Mouse (Mus musculus): ENCODE data around the gene Itga5. TPM values are rescaled to one million over a fixed set of nuclear protein-coding genes. Genes with fewer than 3 reads are reported as not detected.

Itga5 gene
- polyA plus RNA-seq, 1 experiment from 2014 or later = 111 TPM

GRCm38 (mm10) chr15:103322396-103322795, 44.2 kb downstream of the Itga5 start:
- H3K9ac ChIP-seq = peak overlapping the region; percentile 81
- ATAC-seq (ENCODE audit: insufficient number of reproducible peaks, low FRiP score) = no peak
- peak overlapping the region; percentile 73 for H3K4me3 ChIP-seq
- H3K27me3 ChIP-seq (replicated peaks) = no peaks in the 10 kb centered on the region
- peaks cover 47% of the 10 kb centered on the region for H3K4me1 ChIP-seq (replicated peaks)
- H3K9me3 ChIP-seq (replicated peaks) = no peaks in the 10 kb centered on the region
- H3K27ac ChIP-seq (ENCODE audit: poor library complexity, severe bottlenecking) = no peak overlapping the region
- H3K36me3 ChIP-seq = peaks cover 9% of the 10 kb centered on the region; the same call in 1 of the 2 replicates
- peak overlapping the region; percentile 87 for H3K4me2 ChIP-seq
- 60% methylated on average over 4 of the region's 4 CpGs for WGBS

- no peak for ATAC-seq (ENCODE audit: insufficient number of reproducible peaks, low FRiP score)
- Histone ChIP-seq H3K4me1 (replicated peaks) (peaks cover 55% of the 10 kb centered on the region), H3K4me3 (no peak overlapping the region), H3K4me2 (0 out of 2 replicates have a peak overlapping the region, but pooled peaks have one; percentile 8), H3K27ac (ENCODE audit: poor library complexity, severe bottlenecking) (no peak overlapping the region), H3K9ac (0 out of 2 replicates have a peak overlapping the region, but pooled peaks have one; percentile 17), H3K27me3 (replicated peaks) (no peaks in the 10 kb centered on the region), H3K9me3 (replicated peaks) (no peaks in the 10 kb centered on the region), H3K36me3 (peaks cover 22% of the 10 kb centered on the region)
- WGBS = 34% methylated on average over 1 of the region's 1 CpGs
These were observed 45.5 kb downstream of the Itga5 start for GRCm38 (mm10) chr15:103321076-103321475.

GRCm38 (mm10) chr15:103318201-103318816, 48.3 kb downstream of the Itga5 start:
- Histone ChIP-seq H3K4me1 (replicated peaks) (peaks cover 74% of the 10 kb centered on the region), H3K27ac (ENCODE audit: poor library complexity, severe bottlenecking) (peak overlapping the region; percentile 21; the same call in 1 of the 2 replicates)
- 55% methylated on average over 3 of the region's 3 CpGs for WGBS

GRCm38 (mm10) chr15:103317731-103318130, 48.8 kb downstream of the Itga5 start:
- ATAC-seq (ENCODE audit: insufficient number of reproducible peaks, low FRiP score) = no peak
- peaks cover 74% of the 10 kb centered on the region for H3K4me1 ChIP-seq (replicated peaks)
- H3K27ac ChIP-seq (ENCODE audit: poor library complexity, severe bottlenecking) = peak overlapping the region; percentile 21

More at GRCm38 (mm10) chr15:103318201-103318816, 48.3 kb downstream of the Itga5 start:
- 0 out of 2 replicates have a peak overlapping the region, but pooled peaks have one; percentile 9 for H3K9ac ChIP-seq
- no peak overlapping the region for H3K4me2 ChIP-seq
- no peaks in the 10 kb centered on the region for H3K27me3 ChIP-seq (replicated peaks)
- H3K4me3 ChIP-seq = no peak overlapping the region
- no peak for ATAC-seq (ENCODE audit: insufficient number of reproducible peaks, low FRiP score)
- no peaks in the 10 kb centered on the region for H3K9me3 ChIP-seq (replicated peaks)
- peaks cover 26% of the 10 kb centered on the region for H3K36me3 ChIP-seq

GRCm38 (mm10) chr15:103317120-103317519, 49.4 kb downstream of the Itga5 start:
- H3K4me3 ChIP-seq = no peak overlapping the region
- peaks cover 68% of the 10 kb centered on the region for H3K4me1 ChIP-seq (replicated peaks)
- 0 out of 2 replicates have a peak overlapping the region, but pooled peaks have one; percentile 21 for H3K27ac ChIP-seq (ENCODE audit: poor library complexity, severe bottlenecking)
- no peak overlapping the region for H3K9ac ChIP-seq
- H3K36me3 ChIP-seq = peaks cover 26% of the 10 kb centered on the region
- H3K9me3 ChIP-seq (replicated peaks) = no peaks in the 10 kb centered on the region
- no peak overlapping the region for H3K4me2 ChIP-seq
- ATAC-seq (ENCODE audit: insufficient number of reproducible peaks, low FRiP score) = no peak
- H3K27me3 ChIP-seq (replicated peaks) = no peaks in the 10 kb centered on the region

More at GRCm38 (mm10) chr15:103317731-103318130, 48.8 kb downstream of the Itga5 start:
- Histone ChIP-seq H3K9me3 (replicated peaks) (no peaks in the 10 kb centered on the region), H3K9ac (0 out of 2 replicates have a peak overlapping the region, but pooled peaks have one; percentile 9), H3K4me2 (no peak overlapping the region), H3K27me3 (replicated peaks) (no peaks in the 10 kb centered on the region), H3K36me3 (peaks cover 26% of the 10 kb centered on the region), H3K4me3 (no peak overlapping the region)
- WGBS = 77% methylated on average over 8 of the region's 8 CpGs

- Histone ChIP-seq H3K4me3 (no peak overlapping the region), H3K36me3 (peaks cover 26% of the 10 kb centered on the region), H3K9ac (no peak overlapping the region), H3K9me3 (replicated peaks) (no peaks in the 10 kb centered on the region), H3K27ac (ENCODE audit: poor library complexity, severe bottlenecking) (no peak overlapping the region), H3K4me2 (no peak overlapping the region), H3K27me3 (replicated peaks) (no peaks in the 10 kb centered on the region), H3K4me1 (replicated peaks) (peaks cover 59% of the 10 kb centered on the region)
- no peak for ATAC-seq (ENCODE audit: insufficient number of reproducible peaks, low FRiP score)
- WGBS = 80% methylated on average over 10 of the region's 10 CpGs
These were observed 50.4 kb downstream of the Itga5 start for GRCm38 (mm10) chr15:103315979-103316776.

GRCm38 (mm10) chr15:103315011-103315502, 51.5 kb downstream of the Itga5 start:
- Histone ChIP-seq H3K9me3 (replicated peaks) (no peaks in the 10 kb centered on the region), H3K4me1 (replicated peaks) (peaks cover 52% of the 10 kb centered on the region), H3K4me3 (peak overlapping the region; percentile 42), H3K36me3 (peaks cover 26% of the 10 kb centered on the region), H3K4me2 (peak overlapping the region; percentile 88), H3K27me3 (replicated peaks) (no peaks in the 10 kb centered on the region), H3K9ac (peak overlapping the region; percentile 61), H3K27ac (ENCODE audit: poor library complexity, severe bottlenecking) (no peak overlapping the region; the same call in 1 of the 2 replicates)
- peak; percentile 58 for ATAC-seq (ENCODE audit: insufficient number of reproducible peaks, low FRiP score)
- WGBS = 7% methylated on average over 18 of the region's 18 CpGs

GRCm38 (mm10) chr15:103314181-103314580, 52.4 kb downstream of the Itga5 start:
- no peak overlapping the region for H3K27ac ChIP-seq (ENCODE audit: poor library complexity, severe bottlenecking)
- peak overlapping the region; percentile 61 for H3K9ac ChIP-seq
- peak overlapping the region; percentile 42 for H3K4me3 ChIP-seq
- peak; percentile 4; the same call in 1 of the 2 replicates for ATAC-seq (ENCODE audit: insufficient number of reproducible peaks, low FRiP score)
- H3K9me3 ChIP-seq (replicated peaks) = no peaks in the 10 kb centered on the region
- H3K27me3 ChIP-seq (replicated peaks) = peaks cover 4% of the 10 kb centered on the region
- peak overlapping the region; percentile 88 for H3K4me2 ChIP-seq
- H3K4me1 ChIP-seq (replicated peaks) = peaks cover 52% of the 10 kb centered on the region
- peaks cover 25% of the 10 kb centered on the region for H3K36me3 ChIP-seq
- 33% methylated on average over 22 of the region's 22 CpGs for WGBS

GRCm38 (mm10) chr15:103313495-103314095, 53.0 kb downstream of the Itga5 start:
- Histone ChIP-seq H3K27ac (ENCODE audit: poor library complexity, severe bottlenecking) (no peak overlapping the region), H3K27me3 (replicated peaks) (peaks cover 9% of the 10 kb centered on the region), H3K4me3 (peak overlapping the region; percentile 42; the same call in 1 of the 2 replicates), H3K9ac (peak overlapping the region; percentile 61), H3K36me3 (peaks cover 23% of the 10 kb centered on the region), H3K4me1 (replicated peaks) (peaks cover 54% of the 10 kb centered on the region), H3K9me3 (replicated peaks) (no peaks in the 10 kb centered on the region), H3K4me2 (peak overlapping the region; percentile 88)
- no peak for ATAC-seq (ENCODE audit: insufficient number of reproducible peaks, low FRiP score)
- WGBS = 17% methylated on average over 18 of the region's 18 CpGs

- 51% methylated on average over 6 of the region's 6 CpGs for WGBS
- Histone ChIP-seq H3K27ac (ENCODE audit: poor library complexity, severe bottlenecking) (no peak within 1 kb of the TSS), H3K9me3 (replicated peaks) (no peaks in the 10 kb centered on the region), H3K4me1 (replicated peaks) (peaks cover 45% of the 10 kb centered on the region), H3K4me2 (no peak within 1 kb of the TSS), H3K4me3 (no peak within 1 kb of the TSS), H3K9ac (no peak within 1 kb of the TSS), H3K27me3 (replicated peaks) (peaks cover 9% of the 10 kb centered on the region), H3K36me3 (no peaks in the 10 kb centered on the region)
- no peak for ATAC-seq (ENCODE audit: insufficient number of reproducible peaks, low FRiP score)
These were observed 56.1 kb downstream of the Itga5 start, which contains the start of gene Gpr84 for GRCm38 (mm10) chr15:103310365-103310910. Gpr84 (minus strand) TSS chr15:103310612.
